ENCODE assay signal across 30 mouse cellular contexts in genomic region chr11:65363846-65364245, GRCm38 (mm10).
DNase-seq lines count a peak whose midpoint lies in the region; ATAC-seq lines count a peak whose summit lies in the region.
"Had no signal": no experiment of that assay in that cellular context is flagged by ENCODE, and none has a peak within 500 bp of the region (broad histone marks: within the 10 kb centered on the region; RNA-seq: fewer than 3 reads in every experiment).

No protein-coding gene starts in this region.

- no peaks in the 10 kb centered on the region for H3K9me3 ChIP-seq in heart, embryonic 11.5 days (replicated peaks; ENCODE audit: control insufficient read depth, low read length)
- H3K9me3 ChIP-seq in heart, embryonic 13.5 days: no peaks in the 10 kb centered on the region
- no peaks in the 10 kb centered on the region for H3K9me3 ChIP-seq in heart, embryonic 16.5 days (replicated peaks; ENCODE audit: control insufficient read depth, low read length)
- H3K9me3 ChIP-seq in hindbrain, embryonic 14.5 days (ENCODE audit: control insufficient read depth, low read length): no peaks in the 10 kb centered on the region
- H3K9me3 ChIP-seq: embryonic facial prominence, embryonic 12.5 days; embryonic facial prominence, embryonic 15.5 days; G1E; hindbrain, embryonic 12.5 days; intestine, embryonic 15.5 days; kidney, embryonic 15.5 days had no signal

- no peak overlapping the region for H3K4me2 ChIP-seq in heart, embryonic 11.5 days
- H3K4me2 ChIP-seq in heart, embryonic 13.5 days: peak overlapping the region; percentile 60
- peak overlapping the region; percentile 52 for H3K4me2 ChIP-seq in heart, embryonic 16.5 days (ENCODE audit: low read depth, low read length)
- no peak overlapping the region for H3K4me2 ChIP-seq in hindbrain, embryonic 14.5 days (replicated peaks)
- H3K4me2 ChIP-seq: embryonic facial prominence, embryonic 12.5 days; embryonic facial prominence, embryonic 15.5 days; hindbrain, embryonic 12.5 days; intestine, embryonic 15.5 days; kidney, embryonic 15.5 days had no signal

- no peak overlapping the region for H3K27ac ChIP-seq in heart, embryonic 11.5 days (ENCODE audit: low read depth, low read length)
- peak overlapping the region; percentile 97 for H3K27ac ChIP-seq in heart, embryonic 13.5 days (replicated peaks)
- H3K27ac ChIP-seq in heart, embryonic 16.5 days (ENCODE audit: low read length): peak overlapping the region; percentile 52
- no peak overlapping the region for H3K27ac ChIP-seq in hindbrain, embryonic 14.5 days
- H3K27ac ChIP-seq: embryonic facial prominence, embryonic 12.5 days; embryonic facial prominence, embryonic 15.5 days; hindbrain, embryonic 12.5 days; intestine, embryonic 15.5 days; kidney, embryonic 15.5 days had no signal

- no peak overlapping the region for H3K9ac ChIP-seq in heart, embryonic 11.5 days (ENCODE audit: low read depth, low read length)
- H3K9ac ChIP-seq in heart, embryonic 13.5 days: 0 out of 2 replicates have a peak overlapping the region, but pooled peaks have one; percentile 13
- H3K9ac ChIP-seq in heart, embryonic 16.5 days (ENCODE audit: low read length): no peak overlapping the region
- H3K9ac ChIP-seq in hindbrain, embryonic 14.5 days: no peak overlapping the region
- H3K9ac ChIP-seq: embryonic facial prominence, embryonic 12.5 days; embryonic facial prominence, embryonic 15.5 days; forebrain, postnatal 0 days; hindbrain, embryonic 12.5 days; intestine, embryonic 15.5 days; kidney, embryonic 15.5 days had no signal

- intact Hi-C loops in heart, postnatal 14 days (cut with DNase I): no loop called here

- WGBS in heart, embryonic 11.5 days (ENCODE audit: insufficient replicate concordance): 65% methylated on average over 3 of the region's 3 CpGs
- 73% methylated on average over 3 of the region's 3 CpGs for WGBS in heart, embryonic 13.5 days
- 68% methylated on average over 3 of the region's 3 CpGs for WGBS in heart, embryonic 16.5 days
- 86% methylated on average over 3 of the region's 3 CpGs for WGBS in hindbrain, embryonic 14.5 days

- H3K4me3 ChIP-seq in heart, embryonic 11.5 days (ENCODE audit: low read depth, low read length): no peak overlapping the region
- no peak overlapping the region for H3K4me3 ChIP-seq in heart, embryonic 13.5 days
- H3K4me3 ChIP-seq in heart, embryonic 16.5 days (ENCODE audit: low read length): no peak overlapping the region
- H3K4me3 ChIP-seq in hindbrain, embryonic 14.5 days (replicated peaks; ENCODE audit: low read length): no peak overlapping the region
- H3K4me3 ChIP-seq: embryonic facial prominence, embryonic 12.5 days; embryonic facial prominence, embryonic 15.5 days; hindbrain, embryonic 12.5 days; intestine, embryonic 15.5 days; kidney, embryonic 15.5 days had no signal

- peaks cover 43% of the 10 kb centered on the region for H3K4me1 ChIP-seq in heart, embryonic 11.5 days (ENCODE audit: control insufficient read depth, insufficient read depth, low read length)
- peaks cover 74% of the 10 kb centered on the region for H3K4me1 ChIP-seq in heart, embryonic 13.5 days
- H3K4me1 ChIP-seq in heart, embryonic 16.5 days (ENCODE audit: control insufficient read depth, insufficient read depth, low read length): peaks cover 25% of the 10 kb centered on the region
- H3K4me1 ChIP-seq in hindbrain, embryonic 14.5 days (replicated peaks; ENCODE audit: control insufficient read depth, insufficient read depth, low read length): no peaks in the 10 kb centered on the region
- H3K4me1 ChIP-seq: embryonic facial prominence, embryonic 15.5 days; hindbrain, embryonic 12.5 days; intestine, embryonic 15.5 days had no signal

- no peaks in the 10 kb centered on the region for H3K27me3 ChIP-seq in heart, embryonic 11.5 days (ENCODE audit: control insufficient read depth, insufficient read depth, low read length)
- H3K27me3 ChIP-seq in heart, embryonic 13.5 days (replicated peaks): no peaks in the 10 kb centered on the region
- no peaks in the 10 kb centered on the region for H3K27me3 ChIP-seq in heart, embryonic 16.5 days (ENCODE audit: control insufficient read depth, insufficient read depth, low read length)
- no peaks in the 10 kb centered on the region for H3K27me3 ChIP-seq in hindbrain, embryonic 14.5 days (ENCODE audit: control insufficient read depth, insufficient read depth, low read length)
- H3K27me3 ChIP-seq: CH12.LX; embryonic facial prominence, embryonic 12.5 days; embryonic facial prominence, embryonic 15.5 days; hindbrain, embryonic 12.5 days; intestine, embryonic 15.5 days; kidney, embryonic 15.5 days; Patski had no signal

- peak; percentile 79 for DNase-seq in heart, adult 11 months
- no peak for DNase-seq in heart, adult 8-10 months (ENCODE audit: low spot score)
- no peak for DNase-seq in heart, postnatal 14 days
- peak; percentile 60 for DNase-seq in brain, adult 2 months (ENCODE audit: low read depth, low spot score)
- DNase-seq in hindbrain, embryonic 14.5 days (ENCODE audit: low spot score): no peak
- DNase-seq: adrenal gland, postnatal 10 days; adrenal gland, postnatal 36 days; B cell, adult 2 months; cerebellum, adult 11 months; cerebellum, adult 2 months; cerebellum, adult 9-11 months; cerebellum, postnatal 25 days; forebrain, postnatal 0 days; gastrocnemius, postnatal 10 days; gastrocnemius, postnatal 36 days; kidney, adult 11 months; kidney, adult 8-10 months had no signal

- ATAC-seq in heart, embryonic 11.5 days (replicated peaks; ENCODE audit: insufficient number of reproducible peaks, low FRiP score, low TSS enrichment): no peak
- no peak for ATAC-seq in heart, embryonic 13.5 days (ENCODE audit: extremely low read depth, insufficient number of reproducible peaks, low FRiP score, low TSS enrichment)
- ATAC-seq in heart, embryonic 16.5 days (replicated peaks; ENCODE audit: extremely low read depth, insufficient read depth, low FRiP score): no peak
- no peak for ATAC-seq in hindbrain, embryonic 14.5 days (ENCODE audit: low FRiP score)
- ATAC-seq: forebrain, embryonic 14.5 days; forebrain, postnatal 0 days; hindbrain, embryonic 16.5 days; intestine, embryonic 15.5 days; Patski had no signal

- H3K36me3 ChIP-seq in heart, embryonic 11.5 days (ENCODE audit: control insufficient read depth, insufficient read depth, low read length): no peaks in the 10 kb centered on the region
- H3K36me3 ChIP-seq in heart, embryonic 13.5 days: no peaks in the 10 kb centered on the region
- H3K36me3 ChIP-seq in heart, embryonic 16.5 days (ENCODE audit: control insufficient read depth, insufficient read depth): no peaks in the 10 kb centered on the region
- H3K36me3 ChIP-seq in hindbrain, embryonic 14.5 days (replicated peaks; ENCODE audit: control insufficient read depth, insufficient read depth): no peaks in the 10 kb centered on the region
- H3K36me3 ChIP-seq: embryonic facial prominence, embryonic 12.5 days; embryonic facial prominence, embryonic 15.5 days; G1E; hindbrain, embryonic 12.5 days; intestine, embryonic 15.5 days; kidney, embryonic 15.5 days had no signal

Comparison
In these comparisons a context has a peak if more than half of its experiments do, and no peak if none do; other contexts are left out.
1. DNase-seq: peak in heart, adult 11 months (single experiment) and brain, adult 2 months (single experiment); none in heart, adult 8-10 months (single experiment), heart, postnatal 14 days (0 of 2) and hindbrain, embryonic 14.5 days (single experiment).
2. H3K27ac ChIP-seq: peak in heart, embryonic 13.5 days (single experiment) and heart, embryonic 16.5 days (single experiment); none in heart, embryonic 11.5 days (single experiment) and hindbrain, embryonic 14.5 days (single experiment).
3. H3K4me2 ChIP-seq: peak in heart, embryonic 13.5 days (single experiment) and heart, embryonic 16.5 days (single experiment); none in heart, embryonic 11.5 days (single experiment) and hindbrain, embryonic 14.5 days (single experiment).